In the genomic region with DNA sequence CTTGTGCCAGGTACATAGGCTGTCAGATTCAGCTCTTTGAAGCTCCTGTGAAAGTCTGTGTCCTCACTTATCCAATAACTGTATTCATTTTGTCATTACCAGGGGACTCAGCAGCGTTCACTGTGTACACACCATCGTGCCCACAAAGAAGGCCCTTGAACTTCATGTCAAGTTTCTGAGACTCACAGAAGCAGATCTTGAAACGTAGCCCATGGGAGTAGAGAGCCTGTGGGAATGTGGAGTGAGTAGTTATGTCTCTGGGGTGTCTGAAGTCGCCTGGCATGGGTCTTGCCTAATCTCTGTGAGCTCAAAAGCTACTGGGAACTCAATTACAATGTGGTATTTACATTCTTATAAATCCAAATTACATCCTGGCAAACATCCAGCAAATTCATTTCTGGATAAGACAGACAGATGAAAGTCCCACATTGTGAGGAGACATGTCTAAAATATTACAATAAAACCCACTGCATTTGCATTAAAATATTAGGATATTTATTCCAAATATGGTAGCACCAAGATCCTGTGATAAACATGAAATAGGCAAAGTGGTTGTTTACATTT, we compare ENCODE assay signal across 14 mouse cellular contexts. TPM values are rescaled to one million over a fixed set of nuclear protein-coding genes. Genes with fewer than 3 reads are reported as not detected.
DNase-seq lines count a peak whose midpoint lies in the region; ATAC-seq lines count a peak whose summit lies in the region.
"Had no signal": no experiment of that assay in that cellular context is flagged by ENCODE, and none has a peak within 500 bp of the region (broad histone marks: within the 10 kb centered on the region; RNA-seq: fewer than 3 reads in every experiment).

No protein-coding gene starts in this region.

- WGBS in heart, embryonic 10.5 days: 74% methylated on average over 4 of the region's 4 CpGs
- 70% methylated on average over 4 of the region's 4 CpGs for WGBS in neural tube, embryonic 15.5 days

- ATAC-seq in neural tube, embryonic 15.5 days (ENCODE audit: low FRiP score): no peak
- ATAC-seq: forebrain, embryonic 13.5 days; inflammation-experienced regulatory T-cells, adult 6 months; midbrain, embryonic 13.5 days had no signal

- peaks cover 30% of the 10 kb centered on the region for H3K4me1 ChIP-seq in heart, embryonic 10.5 days
- H3K4me1 ChIP-seq in neural tube, embryonic 15.5 days: no peaks in the 10 kb centered on the region
- H3K4me1 ChIP-seq: forebrain, embryonic 13.5 days; midbrain, embryonic 13.5 days had no signal

- no peaks in the 10 kb centered on the region for H3K36me3 ChIP-seq in heart, embryonic 10.5 days
- H3K36me3 ChIP-seq in neural tube, embryonic 15.5 days: no peaks in the 10 kb centered on the region
- H3K36me3 ChIP-seq: midbrain, embryonic 13.5 days had no signal

- H3K4me3 ChIP-seq in heart, embryonic 10.5 days: no peak overlapping the region
- H3K4me3 ChIP-seq in neural tube, embryonic 15.5 days (replicated peaks): no peak overlapping the region
- H3K4me3 ChIP-seq: forebrain, embryonic 13.5 days; midbrain, embryonic 13.5 days had no signal

- H3K27ac ChIP-seq in heart, embryonic 10.5 days: 0 out of 2 replicates have a peak overlapping the region, but pooled peaks have one; percentile 42
- H3K27ac ChIP-seq in neural tube, embryonic 15.5 days (replicated peaks): no peak overlapping the region
- H3K27ac ChIP-seq: forebrain, embryonic 13.5 days; midbrain, embryonic 13.5 days had no signal

- H3K9ac ChIP-seq in neural tube, embryonic 15.5 days (replicated peaks): no peak overlapping the region
- H3K9ac ChIP-seq: forebrain, embryonic 13.5 days; midbrain, embryonic 13.5 days had no signal

- no peak for DNase-seq in heart, embryonic 10.5 days (ENCODE audit: low spot score)
- DNase-seq in heart, adult 8-10 months (ENCODE audit: low spot score): no peak
- peak; percentile 30 for DNase-seq in adipocyte (ENCODE audit: low spot score)
- DNase-seq in lung, adult 18-20 months: peak; percentile 20 to 31
- peak; percentile 50 for DNase-seq in lung, postnatal 25 days (ENCODE audit: low spot score)
- no peak for DNase-seq in kidney, adult 18-20 months
- no peak for DNase-seq in left cerebral cortex, adult 11 months (ENCODE audit: low spot score)
- DNase-seq: liver; right cerebral cortex, adult 18-20 months; thymus, postnatal 25 days had no signal

- H3K4me2 ChIP-seq in neural tube, embryonic 15.5 days: no peak overlapping the region
- H3K4me2 ChIP-seq: forebrain, embryonic 13.5 days; midbrain, embryonic 13.5 days had no signal

- H3K9me3 ChIP-seq in heart, embryonic 10.5 days: no peaks in the 10 kb centered on the region
- H3K9me3 ChIP-seq in neural tube, embryonic 15.5 days (replicated peaks): no peaks in the 10 kb centered on the region
- H3K9me3 ChIP-seq: forebrain, embryonic 13.5 days; midbrain, embryonic 13.5 days had no signal

- H3K27me3 ChIP-seq in heart, embryonic 10.5 days (ENCODE audit: insufficient read depth, poor library complexity, severe bottlenecking): no peaks in the 10 kb centered on the region
- H3K27me3 ChIP-seq in neural tube, embryonic 15.5 days (replicated peaks): no peaks in the 10 kb centered on the region
- H3K27me3 ChIP-seq: forebrain, embryonic 13.5 days; midbrain, embryonic 13.5 days had no signal

RNA-seq across cellular contexts. Expression of gene Myocd, which starts 53.2 kb away (rescaled TPM):
- 53.2 and 73.8 TPM in 2 replicates for polyA plus RNA-seq in heart, embryonic 10.5 days (2016; fragmentation: Nextera tagmentation; extraction: Ambion mirVana)
- total RNA-seq in heart, adult 8-10 months (2022): 10 to 100 TPM; 72.3 to 80.0 (median 74.3) TPM
- 0.61 and 4.4 TPM in 2 replicates for polyA plus RNA-seq in neural tube, embryonic 15.5 days (2015; fragmentation: Nextera tagmentation; extraction: Ambion mirVana)

Comparison
In these comparisons a context has a peak if more than half of its experiments do, and no peak if none do; other contexts are left out.
1. DNase-seq: peak in adipocyte (single experiment), lung, adult 18-20 months (2 of 2) and lung, postnatal 25 days (single experiment); none in heart, embryonic 10.5 days (single experiment), heart, adult 8-10 months (single experiment), kidney, adult 18-20 months (single experiment) and left cerebral cortex, adult 11 months (single experiment).
2. RNA of gene Myocd, which starts 53.2 kb away (polyA plus RNA-seq): 53.2 to 73.8 TPM in heart, embryonic 10.5 days; 0.61 to 4.4 TPM in neural tube, embryonic 15.5 days; every median in the first group is over 10 times any median in the second.